ENCODE assay signal across 8 mouse cellular contexts in genomic region chr7:80401860-80402641, GRCm38 (mm10). TPM values are rescaled to one million over a fixed set of nuclear protein-coding genes. Genes with fewer than 3 reads are reported as not detected.
DNase-seq lines count a peak whose midpoint lies in the region; ATAC-seq and TF ChIP-seq lines count a peak whose summit lies in the region.

No protein-coding gene starts in this region.

- no peaks in the 10 kb centered on the region for H3K9me3 ChIP-seq in heart, embryonic 12.5 days (replicated peaks)
- H3K9me3 ChIP-seq in kidney, embryonic 15.5 days (replicated peaks) = no peaks in the 10 kb centered on the region

- H3K27ac ChIP-seq in heart, embryonic 12.5 days (ENCODE audit: poor library complexity, severe bottlenecking) = peak overlapping the region; percentile 97
- peak overlapping the region; percentile 89 for H3K27ac ChIP-seq in kidney, embryonic 15.5 days
- peak overlapping the region; percentile 64 for H3K27ac ChIP-seq in spleen, adult 2 months (ENCODE audit: insufficient read depth, low read length)

- peaks cover 59% of the 10 kb centered on the region for H3K4me1 ChIP-seq in heart, embryonic 12.5 days (replicated peaks)
- peaks cover 38% of the 10 kb centered on the region for H3K4me1 ChIP-seq in kidney, embryonic 15.5 days
- peaks cover 14% of the 10 kb centered on the region for H3K4me1 ChIP-seq in spleen, adult 2 months (ENCODE audit: control insufficient read depth, insufficient read depth, insufficient read length)

- peak overlapping the region; percentile 78 for H3K4me2 ChIP-seq in heart, embryonic 12.5 days
- H3K4me2 ChIP-seq in kidney, embryonic 15.5 days = peak overlapping the region; percentile 89

- H3K36me3 ChIP-seq in heart, embryonic 12.5 days = peaks cover 17% of the 10 kb centered on the region
- H3K36me3 ChIP-seq in kidney, embryonic 15.5 days = peaks cover 12% of the 10 kb centered on the region
- H3K36me3 ChIP-seq in spleen, adult 2 months (ENCODE audit: control insufficient read depth, insufficient read depth, low read length) = peaks cover 4% of the 10 kb centered on the region

- no peak for TF ChIP-seq POLR2A in spleen, adult 2 months (IDR thresholded peaks at IDR 0.05; ENCODE audit: low read depth, low read length)

- peak overlapping the region; percentile 98 for H3K9ac ChIP-seq in heart, embryonic 12.5 days
- H3K9ac ChIP-seq in kidney, embryonic 15.5 days = peak overlapping the region; percentile 91

- no peak for TF ChIP-seq CTCF in spleen, adult 2 months (IDR thresholded peaks at IDR 0.05; ENCODE audit: extremely low read depth, insufficient read depth, insufficient read length, insufficient replicate concordance)

- peak overlapping the region; percentile 86 for H3K4me3 ChIP-seq in heart, embryonic 12.5 days
- H3K4me3 ChIP-seq in kidney, embryonic 15.5 days (replicated peaks) = peak overlapping the region; percentile 91
- peak overlapping the region; percentile 71 for H3K4me3 ChIP-seq in spleen, adult 2 months (ENCODE audit: extremely low read depth, insufficient read depth, insufficient read length)

- WGBS in heart, embryonic 12.5 days = 4% methylated on average over 100 of the region's 102 CpGs
- WGBS in kidney, embryonic 15.5 days = under 1% methylated on average over 92 of the region's 102 CpGs
- WGBS in spleen, adult 2 months = 3% methylated on average over 77 of the region's 102 CpGs

- H3K27me3 ChIP-seq in heart, embryonic 12.5 days (replicated peaks) = no peaks in the 10 kb centered on the region
- peaks cover 11% of the 10 kb centered on the region; the same call in 1 of the 2 replicates for H3K27me3 ChIP-seq in kidney, embryonic 15.5 days
- peaks cover 3% of the 10 kb centered on the region for H3K27me3 ChIP-seq in spleen, adult 2 months (ENCODE audit: control insufficient read depth, insufficient read depth, low read length)

- peak; percentile 52 for ATAC-seq in heart, embryonic 12.5 days (ENCODE audit: insufficient number of reproducible peaks, low FRiP score)
- ATAC-seq in kidney, embryonic 15.5 days (replicated peaks; ENCODE audit: low FRiP score) = peak; percentile 67

- DNase-seq in urinary bladder, postnatal 14 days (ENCODE audit: low spot score) = peak; percentile 42
- DNase-seq in urinary bladder, postnatal 36 days (ENCODE audit: low spot score in 2 of 2) = no peak
- DNase-seq in embryo, embryonic 10.5 days (ENCODE audit: low spot score) = peak; percentile 52
- peak; percentile 44 for DNase-seq in lung, postnatal 14 days
- DNase-seq in spleen, adult 2 months (ENCODE audit: low read depth in 1 of 2, low spot score in 2 of 2) = peak in 1 of 2 experiments; percentile 44
- DNase-seq in layer of hippocampus, adult 11-12 months (ENCODE audit: low spot score) = no peak

RNA-seq across cellular contexts. Expression of gene Furin, which starts 3.2 kb away (rescaled TPM):
- polyA plus RNA-seq in heart, embryonic 12.5 days (2016; fragmentation: Nextera tagmentation; extraction: Ambion mirVana) = 24.5 and 25.9 TPM in 2 replicates
- polyA plus RNA-seq in kidney, embryonic 15.5 days (2015; fragmentation: Nextera tagmentation; extraction: Ambion mirVana) = 12.9 and 13.5 TPM in 2 replicates
- polyA plus RNA-seq in spleen, adult 2 months (2012; rRNA removed) = 35.7 and 48.6 TPM in 2 replicates

RNA-seq across cellular contexts. Expression of gene Fes, which starts 14.3 kb away (rescaled TPM):
- 10.2 and 11.4 TPM in 2 replicates for polyA plus RNA-seq in heart, embryonic 12.5 days (2016; fragmentation: Nextera tagmentation; extraction: Ambion mirVana)
- polyA plus RNA-seq in kidney, embryonic 15.5 days (2015; fragmentation: Nextera tagmentation; extraction: Ambion mirVana) = 14.9 and 18.5 TPM in 2 replicates
- 52.8 and 90.0 TPM in 2 replicates for polyA plus RNA-seq in spleen, adult 2 months (2012; rRNA removed)

RNA-seq across cellular contexts. Expression of gene Man2a2, which starts 30.9 kb away (rescaled TPM):
- polyA plus RNA-seq in heart, embryonic 12.5 days (2016; fragmentation: Nextera tagmentation; extraction: Ambion mirVana) = 25.0 and 31.0 TPM in 2 replicates
- polyA plus RNA-seq in kidney, embryonic 15.5 days (2015; fragmentation: Nextera tagmentation; extraction: Ambion mirVana) = 16.2 and 20.8 TPM in 2 replicates
- 98.3 and 115 TPM in 2 replicates for polyA plus RNA-seq in spleen, adult 2 months (2012; rRNA removed)

RNA-seq across cellular contexts. Expression of gene Hddc3, which starts 59.1 kb away (rescaled TPM):
- polyA plus RNA-seq in heart, embryonic 12.5 days (2016; fragmentation: Nextera tagmentation; extraction: Ambion mirVana) = 14.4 and 15.8 TPM in 2 replicates
- polyA plus RNA-seq in kidney, embryonic 15.5 days (2015; fragmentation: Nextera tagmentation; extraction: Ambion mirVana) = 18.9 and 21.1 TPM in 2 replicates
- polyA plus RNA-seq in spleen, adult 2 months (2012; rRNA removed) = 15.5 and 17.8 TPM in 2 replicates

Comparison
In these comparisons a context has a peak if more than half of its experiments do, and no peak if none do; other contexts are left out.
1. DNase-seq: peak in urinary bladder, postnatal 14 days (single experiment), embryo, embryonic 10.5 days (single experiment) and lung, postnatal 14 days (single experiment); none in urinary bladder, postnatal 36 days (0 of 2) and layer of hippocampus, adult 11-12 months (single experiment).
2. Peak in every context shown above with its lines, with median percentiles within 50 percentile points of each other: H3K27ac ChIP-seq and H3K4me3 ChIP-seq.